Mouse (Mus musculus) cerebral cortex, adult 2 months (tissue): ENCODE measurements around the gene Kcnq5.

Experiments
- WGBS: fragments of 180-500 bp; shearing (Covaris S2); methylation state at CpG from one replicate; pipeline ENCODE4 v1.1.7; 2018; 5-methylcytosine and 5-hydroxymethylcytosine counted together

Kcnq5 gene

GRCm38 (mm10) chr1:21961251-21962082, at the start of gene Kcnq5:
Kcnq5 (minus strand) TSS chr1:21961942.
- 1% methylated on average over 89 of the region's 89 CpGs for WGBS

GRCm38 (mm10) chr1:21979292-21979691, 17.6 kb upstream of the Kcnq5 start:
- 60% methylated on average over 1 of the region's 1 CpGs for WGBS

GRCm38 (mm10) chr1:21974040-21974439, 12.3 kb upstream of the Kcnq5 start:
- 85% methylated on average over 3 of the region's 3 CpGs for WGBS

- 45% methylated on average over 3 of the region's 3 CpGs for WGBS
These were observed 5.4 kb upstream of the Kcnq5 start for GRCm38 (mm10) chr1:21967139-21967538.

- 31% methylated on average over 16 of the region's 16 CpGs for WGBS
These were observed 1.4 kb upstream of the Kcnq5 start for GRCm38 (mm10) chr1:21962896-21963864.

- under 1% methylated on average over 19 of the region's 19 CpGs for WGBS
These were observed 335 bp upstream of the Kcnq5 start for GRCm38 (mm10) chr1:21962083-21962471.

GRCm38 (mm10) chr1:21960421-21961250, 1.1 kb downstream of the Kcnq5 start:
- under 1% methylated on average over 48 of the region's 48 CpGs for WGBS

- 13% methylated on average over 8 of the region's 8 CpGs for WGBS
These were observed 2.0 kb downstream of the Kcnq5 start for GRCm38 (mm10) chr1:21959648-21960285.

- 27% methylated on average over 4 of the region's 4 CpGs for WGBS
These were observed 3.7 kb downstream of the Kcnq5 start for GRCm38 (mm10) chr1:21958013-21958412.

GRCm38 (mm10) chr1:21940831-21941230, 20.9 kb downstream of the Kcnq5 start:
- WGBS, result 43% methylated on average over 4 of the region's 4 CpGs

GRCm38 (mm10) chr1:21927182-21927581, 34.6 kb downstream of the Kcnq5 start:
- 84% methylated on average over 4 of the region's 4 CpGs for WGBS

GRCm38 (mm10) chr1:21923293-21923642, 38.5 kb downstream of the Kcnq5 start:
- WGBS, result 51% methylated on average over 1 of the region's 1 CpGs

- 45% methylated on average over 8 of the region's 8 CpGs for WGBS
These were observed 39.0 kb downstream of the Kcnq5 start for GRCm38 (mm10) chr1:21922578-21923292.

GRCm38 (mm10) chr1:21919276-21919675, 42.5 kb downstream of the Kcnq5 start:
- WGBS, result 62% methylated on average over 6 of the region's 6 CpGs

- WGBS, result 68% methylated on average over 5 of the region's 5 CpGs
These were observed 65.5 kb downstream of the Kcnq5 start for GRCm38 (mm10) chr1:21896067-21896719.

GRCm38 (mm10) chr1:21883747-21884146, 78.0 kb downstream of the Kcnq5 start:
- whole genome bisulfite sequencing, result 65% methylated on average over 3 of the region's 3 CpGs

GRCm38 (mm10) chr1:21870889-21871288, 90.9 kb downstream of the Kcnq5 start:
- 79% methylated on average over 4 of the region's 4 CpGs for WGBS

- 40% methylated on average over 1 of the region's 1 CpGs for WGBS
These were observed 93.3 kb downstream of the Kcnq5 start for GRCm38 (mm10) chr1:21868484-21868883.

- 76% methylated on average over 3 of the region's 3 CpGs for WGBS
These were observed 105.3 kb downstream of the Kcnq5 start for GRCm38 (mm10) chr1:21856399-21856798.

- 49% methylated on average over 3 of the region's 3 CpGs for WGBS
These were observed 123.2 kb downstream of the Kcnq5 start for GRCm38 (mm10) chr1:21838534-21838933.
